Mouse (Mus musculus) megakaryocyte, embryonic 14.5 days (primary cell): ENCODE results near the gene Rimkla.

ENCODE experiments used
- FLI1 ChIP-seq: IDR thresholded peaks from 2 replicates; pipeline ENCODE4 v1.6.1; 2012; ENCODE audit warnings: low read length, inconsistent platforms, mixed read lengths
- GATA1 ChIP-seq: IDR thresholded peaks from 3 replicates; pipeline ENCODE4 v1.6.1; 2012; ENCODE audit warnings: mixed read lengths, low read length, inconsistent platforms, borderline replicate concordance

GRCm38 (mm10) chr4:119492933-119493327 lies 502 bp upstream of the Rimkla start:
- TF ChIP-seq GATA1 (no peak), FLI1 (no peak)
